Mouse (Mus musculus) c-Kit-negative CD71-positive TER-119-positive erythroid progenitor cells, embryonic 14.5 days (primary cell): ENCODE data around the gene Gm6526.
"Not testable (repeated sequence)": the region's sequence is repeated elsewhere in the genome, so short reads cannot be mapped to it uniquely, and the experiment has no call there.

ENCODE experiments used
- DNase-seq: peaks from one replicate; pipeline ENCODE4 v3.0.0-alpha.2; 2013; ENCODE audit warnings: low read depth, low spot score

The Gm6526 gene

GRCm38 (mm10) chr14:43747566-43747965, at the start of gene Gm6526:
TSS of gene Gm6526 (plus strand) at chr14:43747866.
- DNase-seq = not testable (repeated sequence)

GRCm38 (mm10) chr14:43727385-43727784, 20.3 kb upstream of the Gm6526 start, which contains the start of gene Gm16506:
TSS of gene Gm16506 (minus strand) at chr14:43727485.
- DNase-seq = not testable (repeated sequence)

GRCm38 (mm10) chr14:43784645-43785044, 37.0 kb downstream of the Gm6526 start, which contains the start of gene Gm8180:
TSS of gene Gm8180 (minus strand) at chr14:43784745.
- not testable (repeated sequence) for DNase-seq

GRCm38 (mm10) chr14:43793811-43794210, 46.1 kb downstream of the Gm6526 start:
- not testable (repeated sequence) for DNase-seq

- no peak for DNase-seq
Observed at GRCm38 (mm10) chr14:43796069-43796904, 48.6 kb downstream of the Gm6526 start.

- not testable (repeated sequence) for DNase-seq
Observed at GRCm38 (mm10) chr14:43796905-43797470, 49.3 kb downstream of the Gm6526 start.

- not testable (repeated sequence) for DNase-seq
Observed at GRCm38 (mm10) chr14:43804435-43804834, 56.8 kb downstream of the Gm6526 start.
